Mouse (Mus musculus) CD4-positive, CD25-positive, alpha-beta regulatory T cell, adult 4 months (primary cell): Measurements from ENCODE around the gene Fam13c. TPM values are rescaled to one million over a fixed set of nuclear protein-coding genes. Genes with fewer than 3 reads are reported as not detected.

ENCODE experiments used
- ATAC-seq: one replicate; pipeline ENCODE4 v1.8.0; 2017
- polyA plus RNA-seq, 2 experiments: library from polyadenylated mRNA; unstranded; fragments of 100-300 nt; shearing (Covaris generic); gene quantifications; one replicate each; pipeline ENCODE4 v1.2.1; 2017

Gene Fam13c
- polyA plus RNA-seq, 2 experiments from 2014 or later = not detected

DNA sequence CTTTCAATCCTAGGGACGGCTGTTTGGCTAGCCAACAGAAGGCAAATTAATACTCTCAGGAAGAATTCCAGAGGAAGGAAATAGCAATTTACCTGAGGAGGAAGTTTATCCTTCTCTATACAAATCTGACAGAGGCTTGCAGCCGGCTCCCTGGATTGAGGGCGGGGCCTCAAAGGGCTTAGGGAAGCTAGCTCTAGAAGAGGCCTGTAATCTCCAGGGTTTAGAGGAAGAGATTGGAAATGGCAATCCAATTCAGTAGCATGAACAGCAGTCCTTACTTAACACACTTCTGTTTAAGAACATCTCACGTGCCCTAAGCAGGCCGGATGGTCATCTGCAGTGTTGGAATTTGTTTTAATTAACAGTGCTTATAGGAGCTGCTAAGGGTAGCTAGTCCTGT, 81.1 kb downstream of the Fam13c start:
- no peak for ATAC-seq

DNA sequence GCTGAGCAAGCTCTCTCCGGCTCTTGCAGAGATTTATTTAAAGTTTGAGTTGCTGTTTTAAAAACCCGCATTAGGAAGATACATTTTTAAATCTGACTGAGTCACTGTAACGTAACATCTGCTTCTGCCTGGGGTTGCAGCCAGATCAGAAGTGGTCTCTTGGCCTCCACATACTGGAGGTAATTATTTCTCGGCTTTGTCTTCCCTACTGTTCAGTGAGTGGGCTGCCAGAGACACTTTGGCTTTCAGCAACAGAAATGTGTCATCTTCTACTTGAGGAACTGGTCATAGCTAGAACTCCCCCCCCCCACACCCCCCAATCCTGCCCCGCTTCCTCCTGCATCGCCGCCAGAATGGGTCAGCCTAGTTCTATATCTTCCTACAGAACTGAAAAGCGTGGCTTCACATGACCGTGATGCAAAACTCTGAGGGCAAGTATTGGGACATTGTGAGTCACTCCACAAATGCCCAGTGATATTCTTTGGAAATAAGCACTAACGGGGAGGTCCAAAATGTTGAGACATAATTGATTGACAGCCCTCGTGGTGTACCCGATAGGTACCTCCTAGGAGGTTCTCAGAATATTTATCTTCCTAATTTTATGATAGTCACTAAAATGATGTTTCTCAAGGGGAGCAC, 90.0 kb downstream of the Fam13c start:
- no peak for ATAC-seq

DNA sequence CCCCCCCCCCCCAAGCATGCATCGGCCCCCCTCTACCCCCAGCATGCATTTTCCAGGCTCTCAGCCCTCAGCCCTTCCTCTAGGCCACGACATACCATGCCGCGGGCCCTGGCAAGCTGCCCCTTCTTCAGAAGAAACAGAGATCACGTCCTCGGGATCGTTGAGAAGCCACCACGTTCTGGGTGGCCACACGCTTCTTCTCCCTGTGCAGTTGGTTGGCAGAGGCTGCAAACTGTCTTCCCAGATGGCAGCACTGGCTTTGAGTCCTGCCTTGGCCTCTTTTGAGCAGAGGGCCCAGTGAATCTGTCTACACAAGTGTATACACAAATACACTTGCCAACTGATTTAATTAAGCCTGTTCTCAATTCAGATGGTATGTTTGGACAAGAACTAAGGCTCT, 92.0 kb downstream of the Fam13c start:
- no peak for ATAC-seq

DNA sequence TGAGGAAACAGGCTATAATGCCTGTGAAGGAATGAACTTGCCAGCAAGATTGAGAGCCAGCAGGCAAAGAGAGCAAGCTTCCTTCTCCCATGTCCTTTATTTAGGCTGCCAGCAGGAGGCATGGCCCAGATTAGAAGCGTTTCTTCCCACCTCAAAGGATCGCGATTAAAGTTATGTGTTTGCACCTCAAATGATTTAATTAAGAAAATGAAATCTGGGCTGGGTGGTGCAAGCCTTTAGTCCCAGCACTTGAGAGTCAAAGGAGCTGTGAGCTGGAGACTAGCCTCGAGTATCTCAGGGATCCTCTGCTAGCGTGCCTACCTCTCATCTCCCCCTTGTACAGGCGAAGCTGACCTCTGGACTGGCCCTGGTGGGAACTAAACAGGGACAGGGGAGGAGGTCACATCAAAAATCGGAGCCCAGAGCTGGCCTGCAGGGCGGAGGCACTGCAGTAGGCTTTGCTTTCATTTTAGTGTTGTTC, 93.1 kb downstream of the Fam13c start:
- no peak for ATAC-seq

GRCm38 (mm10) chr10:70533986-70534385, 93.7 kb downstream of the Fam13c start:
- ATAC-seq = no peak

DNA sequence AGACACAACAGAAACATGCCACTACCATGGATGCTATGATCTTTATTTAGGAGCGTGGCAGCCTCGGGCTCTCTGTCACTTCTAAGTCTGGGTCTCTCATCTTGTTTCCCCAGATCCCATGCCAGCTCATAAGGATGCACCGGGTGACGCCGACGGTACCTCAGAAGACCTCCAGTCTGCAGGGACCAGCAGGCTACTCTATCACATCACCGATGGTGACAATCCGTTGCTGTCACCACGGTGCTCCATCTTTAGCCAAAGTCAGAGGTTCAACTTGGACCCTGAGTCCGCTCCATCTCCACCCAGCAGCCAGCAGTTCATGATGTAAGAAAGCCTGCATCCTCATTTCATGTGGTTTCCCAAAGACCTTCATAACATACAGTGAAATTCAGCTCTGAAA, 94.3 kb downstream of the Fam13c start:
- no peak for ATAC-seq

DNA sequence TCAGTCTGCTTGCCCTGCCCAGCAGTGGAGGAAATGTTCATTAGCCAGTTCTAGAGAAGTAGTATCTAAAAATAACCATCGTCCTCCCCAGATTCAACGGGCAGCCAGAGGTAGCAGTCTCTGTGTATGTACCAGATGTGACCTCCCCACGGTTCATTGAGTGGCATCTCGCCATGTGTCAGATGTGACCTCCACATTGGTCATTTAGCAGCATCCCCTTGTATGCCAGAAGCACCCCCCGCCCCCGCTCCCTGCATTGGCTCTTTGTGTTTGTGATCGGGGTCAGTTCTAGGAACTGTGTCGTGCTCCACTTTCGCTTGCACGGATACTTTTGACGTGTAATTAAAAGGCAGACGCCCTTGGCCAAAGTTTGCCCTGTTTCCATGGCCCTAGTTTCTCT, 95.1 kb downstream of the Fam13c start:
- ATAC-seq = no peak

DNA sequence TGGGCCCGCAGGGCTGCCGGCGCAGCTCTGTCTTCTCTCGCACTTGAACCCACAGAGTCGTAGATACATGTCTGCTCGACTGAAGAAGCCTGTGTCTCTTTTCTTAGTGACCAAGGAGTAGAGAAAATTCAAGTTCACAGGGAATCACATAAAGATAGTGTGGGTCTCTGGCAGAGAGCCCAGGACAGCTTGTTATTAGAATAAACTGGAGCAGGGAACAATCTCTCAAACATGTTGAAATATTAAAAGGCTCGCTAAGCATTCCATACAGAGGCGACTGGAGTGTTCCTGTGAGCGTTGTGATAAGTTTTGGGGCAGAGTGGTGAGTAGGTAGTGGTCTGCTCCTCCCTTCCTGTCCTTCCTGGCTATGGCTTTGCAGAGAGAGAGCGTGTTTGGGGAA, 97.4 kb downstream of the Fam13c start:
- no peak for ATAC-seq

DNA sequence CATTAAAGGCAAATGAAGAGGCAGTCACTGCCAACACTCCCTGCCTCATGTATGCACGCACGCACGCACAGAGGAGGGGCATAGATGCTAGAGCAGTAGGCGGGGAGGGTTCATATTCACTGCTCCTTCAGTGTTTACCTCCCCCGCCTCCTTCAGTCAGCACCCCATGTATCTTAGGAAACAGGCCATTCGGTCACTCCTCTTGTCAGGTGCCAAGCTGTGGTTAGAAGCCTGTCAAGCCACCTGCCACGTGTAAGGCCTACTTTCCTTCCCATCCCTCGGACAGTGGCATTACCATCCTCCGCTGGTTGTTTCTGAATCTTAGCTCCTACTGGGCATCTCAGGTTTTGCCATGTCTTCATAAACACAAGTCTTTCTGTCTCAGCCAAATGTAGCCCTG, 99.0 kb downstream of the Fam13c start:
- ATAC-seq = no peak

DNA sequence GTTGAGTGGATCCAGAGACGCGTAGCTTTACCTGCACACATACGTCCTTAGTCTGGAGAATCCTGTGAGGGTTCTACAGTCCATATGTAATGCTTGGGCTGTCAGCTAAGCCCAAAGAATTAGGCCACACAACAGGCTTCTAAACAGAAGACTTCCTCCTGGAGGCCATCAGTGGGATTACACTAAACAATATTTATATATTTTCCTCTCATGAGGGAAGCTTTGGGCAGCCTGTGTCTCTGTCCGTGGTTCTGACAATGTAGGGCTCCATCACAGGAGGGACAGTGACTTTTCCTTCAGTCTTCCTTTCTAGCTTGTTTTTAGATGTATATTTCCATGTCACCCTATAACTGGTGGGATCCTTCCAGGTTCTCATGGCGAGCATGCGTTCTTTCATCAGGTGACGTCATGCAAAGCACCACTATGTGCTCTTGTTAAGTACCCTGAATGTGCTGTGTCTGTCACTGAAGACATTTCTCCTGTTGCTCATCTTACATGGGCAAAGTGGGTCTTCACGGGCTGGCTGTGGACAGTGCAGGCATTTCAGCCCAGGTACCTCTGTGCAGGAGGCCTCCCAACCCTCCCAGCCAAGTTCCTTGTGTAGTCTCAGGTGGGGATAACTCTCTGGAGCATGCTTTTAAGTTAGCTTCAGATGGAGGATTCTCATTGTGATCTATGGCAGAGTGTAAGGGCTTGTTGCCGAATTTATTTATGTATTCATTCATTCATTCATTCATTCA, 100.3 kb downstream of the Fam13c start:
- no peak for ATAC-seq

DNA sequence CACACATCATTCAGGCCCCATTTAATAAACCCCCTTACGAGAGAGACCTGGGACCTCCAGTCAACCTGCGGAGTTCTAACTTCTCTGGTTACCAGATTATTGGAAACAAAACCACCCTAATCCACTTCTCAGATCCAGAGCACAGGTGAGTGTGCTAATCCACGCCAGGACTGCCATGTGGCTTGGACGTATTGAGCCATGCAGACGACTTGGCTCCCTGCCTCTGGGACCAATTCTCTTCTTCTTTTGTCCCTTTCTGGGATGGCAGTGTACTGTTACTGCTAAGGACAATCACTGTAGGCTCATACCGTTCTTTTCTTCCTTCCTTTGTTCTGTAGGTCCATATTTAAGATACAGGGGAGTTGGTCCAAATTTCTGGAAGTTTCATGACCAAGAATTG, 102.6 kb downstream of the Fam13c start:
- no peak for ATAC-seq

DNA sequence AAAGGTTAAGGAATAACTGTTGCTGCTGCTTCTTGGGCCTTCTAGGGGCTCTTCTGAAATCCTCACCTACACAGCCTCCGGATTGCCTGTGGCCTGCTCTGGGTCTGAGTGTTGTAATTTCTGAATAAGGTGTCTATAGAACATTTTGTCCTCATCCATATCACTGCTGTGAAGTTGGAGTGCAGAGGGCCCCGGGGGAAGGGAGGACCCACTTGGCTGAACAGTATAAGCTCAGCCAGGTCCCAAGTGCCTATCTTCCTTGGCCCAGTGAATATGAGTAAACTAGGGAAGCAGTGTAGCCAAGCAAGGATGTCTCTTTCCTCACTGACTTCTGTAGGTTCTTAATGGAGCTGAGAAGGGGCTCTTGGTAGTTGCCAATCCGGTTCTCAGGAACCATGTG, 112.2 kb downstream of the Fam13c start:
- ATAC-seq = no peak

GRCm38 (mm10) chr10:70563636-70564035, 123.4 kb downstream of the Fam13c start:
- no peak for ATAC-seq

GRCm38 (mm10) chr10:70581556-70582211, 141.4 kb downstream of the Fam13c start:
- ATAC-seq = no peak

- no peak for ATAC-seq
Observed at GRCm38 (mm10) chr10:70584171-70584570, 143.9 kb downstream of the Fam13c start.

DNA sequence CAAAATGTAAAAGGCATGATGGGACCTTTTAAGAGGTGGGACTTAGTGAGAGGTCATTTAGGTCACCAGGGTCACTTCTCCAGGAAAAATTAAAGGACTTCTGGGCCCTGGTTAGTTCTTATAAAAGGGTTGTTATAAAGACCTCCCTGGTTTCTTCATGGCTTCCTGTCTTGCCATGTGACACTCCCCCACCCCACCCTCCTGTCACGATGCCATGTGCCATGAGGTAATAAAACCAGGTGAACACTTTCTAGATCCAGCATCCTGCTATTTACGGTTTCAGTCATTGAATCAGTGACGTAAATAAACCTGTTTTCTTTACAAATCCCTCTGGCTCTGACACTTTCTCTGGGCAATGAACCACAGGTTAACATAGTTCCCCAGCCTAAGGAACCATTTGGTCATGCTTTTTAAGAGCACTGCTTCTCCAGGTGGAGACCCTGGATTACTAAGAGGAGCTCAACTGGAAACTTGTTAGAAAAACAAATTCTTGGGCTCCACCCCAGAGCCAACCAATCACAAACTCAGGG, 146.7 kb downstream of the Fam13c start:
- no peak for ATAC-seq

DNA sequence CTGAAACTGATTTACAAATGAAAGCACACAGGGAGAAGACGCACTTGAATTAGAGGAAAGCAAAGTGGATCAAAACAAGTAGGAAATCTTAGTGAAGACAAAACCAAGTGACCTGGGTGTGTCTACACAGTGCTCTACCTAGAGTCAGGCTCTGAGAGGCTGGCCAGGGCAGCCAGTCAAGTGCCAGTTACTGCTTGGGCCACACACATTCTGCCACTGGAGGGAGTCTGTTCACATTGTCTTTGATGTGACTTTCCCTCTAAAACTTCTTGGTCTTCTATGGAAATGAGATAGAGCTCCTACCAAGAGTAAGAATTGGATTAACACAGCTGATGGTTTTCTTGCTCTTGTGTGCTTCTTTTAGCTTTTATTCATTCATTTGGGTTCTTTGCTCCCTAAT, 153.7 kb downstream of the Fam13c start:
- ATAC-seq = no peak

GRCm38 (mm10) chr10:70598081-70598515, 157.8 kb downstream of the Fam13c start:
- ATAC-seq = no peak

- ATAC-seq = no peak
Observed at GRCm38 (mm10) chr10:70598516-70599125, 158.3 kb downstream of the Fam13c start.

DNA sequence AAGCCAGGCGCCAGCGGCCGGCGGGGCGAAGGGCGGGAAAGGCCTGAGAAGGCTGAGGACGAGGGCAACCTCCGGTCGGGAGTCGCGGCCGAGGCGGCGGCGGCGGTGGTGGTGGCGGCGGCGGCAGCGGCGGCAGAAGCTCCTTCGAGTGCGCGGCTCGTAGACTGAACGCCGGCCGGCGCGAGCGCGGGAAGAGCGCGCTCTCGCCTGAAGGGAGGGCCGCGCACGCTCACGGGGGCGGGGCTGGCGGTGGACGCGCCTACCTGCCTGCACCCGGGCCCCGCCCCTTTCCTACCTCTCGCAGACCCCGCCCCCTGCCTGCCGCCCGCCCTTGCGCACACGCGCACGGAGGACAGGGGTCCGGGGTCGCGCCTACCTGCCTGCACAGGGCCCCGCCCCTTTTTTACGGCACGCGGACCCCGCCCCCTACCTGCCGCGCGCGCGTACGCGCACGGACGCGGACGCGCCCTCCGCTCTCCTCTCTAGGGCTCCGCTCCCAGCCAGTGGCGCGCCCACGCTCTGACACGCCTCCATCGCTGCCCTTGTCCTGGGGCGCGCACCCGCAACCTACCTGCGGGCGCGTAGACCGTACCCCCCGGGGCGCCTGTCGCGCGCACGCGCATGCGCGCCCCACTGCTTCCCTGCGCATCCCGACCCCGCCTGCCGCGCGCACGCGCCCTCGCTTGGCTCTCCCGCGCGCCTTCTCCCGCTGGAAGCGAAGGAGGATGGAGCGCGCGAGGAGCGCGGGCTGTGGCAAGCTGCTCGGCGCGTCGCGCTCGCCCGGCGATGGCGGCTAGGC, 159.0 kb downstream of the Fam13c start:
- ATAC-seq = no peak

- no peak for ATAC-seq
Observed at GRCm38 (mm10) chr10:70599925-70600305, 159.6 kb downstream of the Fam13c start.
